Comparison of ENCODE assay signal across 25 mouse cellular contexts in genomic region chrX:159388953-159389352, GRCm38 (mm10). TPM values are rescaled to one million over a fixed set of nuclear protein-coding genes. Genes with fewer than 3 reads are reported as not detected.
DNase-seq lines count a peak whose midpoint lies in the region; ATAC-seq and TF ChIP-seq lines count a peak whose summit lies in the region.
"Had no signal": no experiment of that assay in that cellular context is flagged by ENCODE, and none has a peak within 500 bp of the region (broad histone marks: within the 10 kb centered on the region; RNA-seq: fewer than 3 reads in every experiment).

No protein-coding gene starts in this region.

- H3K9me3 ChIP-seq in embryonic facial prominence, embryonic 14.5 days (ENCODE audit: control insufficient read depth, low read length): no peaks in the 10 kb centered on the region
- no peaks in the 10 kb centered on the region for H3K9me3 ChIP-seq in embryonic facial prominence, embryonic 10.5 days
- no peaks in the 10 kb centered on the region for H3K9me3 ChIP-seq in hindbrain, postnatal 0 days (ENCODE audit: low read length)
- H3K9me3 ChIP-seq in hindbrain, embryonic 13.5 days: no peaks in the 10 kb centered on the region
- H3K9me3 ChIP-seq: limb, embryonic 12.5 days; liver, embryonic 12.5 days; neural tube, embryonic 15.5 days had no signal

- ATAC-seq in embryonic facial prominence, embryonic 14.5 days (ENCODE audit: low read depth): no peak
- ATAC-seq in hindbrain, postnatal 0 days: no peak
- ATAC-seq in hindbrain, embryonic 13.5 days (ENCODE audit: low FRiP score): no peak
- ATAC-seq: forebrain, postnatal 0 days; liver, embryonic 12.5 days had no signal

- no peak overlapping the region for H3K4me2 ChIP-seq in embryonic facial prominence, embryonic 14.5 days (ENCODE audit: low read depth, low read length)
- H3K4me2 ChIP-seq in hindbrain, postnatal 0 days (ENCODE audit: low read depth, low read length): no peak overlapping the region
- H3K4me2 ChIP-seq in hindbrain, embryonic 13.5 days: no peak overlapping the region
- H3K4me2 ChIP-seq: hindbrain, embryonic 14.5 days; limb, embryonic 12.5 days; liver, embryonic 12.5 days; neural tube, embryonic 15.5 days had no signal

- peaks cover 10% of the 10 kb centered on the region; the same call in 1 of the 2 replicates for H3K36me3 ChIP-seq in embryonic facial prominence, embryonic 14.5 days (ENCODE audit: control insufficient read depth, insufficient read depth, low read length)
- peaks cover 47% of the 10 kb centered on the region for H3K36me3 ChIP-seq in embryonic facial prominence, embryonic 10.5 days (replicated peaks)
- H3K36me3 ChIP-seq in hindbrain, postnatal 0 days (ENCODE audit: insufficient read depth, low read length): no peaks in the 10 kb centered on the region
- peaks cover 4% of the 10 kb centered on the region; the same call in 1 of the 2 replicates for H3K36me3 ChIP-seq in hindbrain, embryonic 13.5 days

- H3K9ac ChIP-seq in embryonic facial prominence, embryonic 14.5 days (ENCODE audit: low read depth, low read length): no peak overlapping the region
- H3K9ac ChIP-seq in hindbrain, postnatal 0 days (replicated peaks; ENCODE audit: low read length): no peak overlapping the region
- no peak overlapping the region for H3K9ac ChIP-seq in hindbrain, embryonic 13.5 days
- H3K9ac ChIP-seq: forebrain, postnatal 0 days; hindbrain, embryonic 14.5 days; limb, embryonic 12.5 days; liver, embryonic 12.5 days; neural tube, embryonic 15.5 days had no signal

- no peak overlapping the region for H3K4me3 ChIP-seq in embryonic facial prominence, embryonic 14.5 days (ENCODE audit: low read depth, low read length)
- no peak overlapping the region for H3K4me3 ChIP-seq in embryonic facial prominence, embryonic 10.5 days
- no peak overlapping the region for H3K4me3 ChIP-seq in hindbrain, postnatal 0 days (ENCODE audit: low read length)
- H3K4me3 ChIP-seq in hindbrain, embryonic 13.5 days: no peak overlapping the region
- H3K4me3 ChIP-seq: limb, embryonic 12.5 days; liver, embryonic 12.5 days; neural tube, embryonic 15.5 days had no signal

- TF ChIP-seq CTCF in hindbrain, postnatal 0 days (IDR thresholded peaks at IDR 0.05; ENCODE audit: low read depth): no peak

- H3K27me3 ChIP-seq in embryonic facial prominence, embryonic 14.5 days (replicated peaks; ENCODE audit: control insufficient read depth, insufficient read depth, low read length): no peaks in the 10 kb centered on the region; the same call in 1 of the 2 replicates
- H3K27me3 ChIP-seq in embryonic facial prominence, embryonic 10.5 days (replicated peaks; ENCODE audit: low read depth, poor library complexity, severe bottlenecking): 0 out of 2 replicates have a peak, but pooled peaks cover 3% of the 10 kb centered on the region
- H3K27me3 ChIP-seq in hindbrain, postnatal 0 days (ENCODE audit: insufficient read depth, low read length): no peaks in the 10 kb centered on the region
- no peaks in the 10 kb centered on the region for H3K27me3 ChIP-seq in hindbrain, embryonic 13.5 days
- H3K27me3 ChIP-seq: limb, embryonic 12.5 days; liver, embryonic 12.5 days; neural tube, embryonic 15.5 days had no signal

- H3K27ac ChIP-seq in embryonic facial prominence, embryonic 14.5 days (replicated peaks; ENCODE audit: low read depth, low read length): no peak overlapping the region
- no peak overlapping the region for H3K27ac ChIP-seq in embryonic facial prominence, embryonic 10.5 days (replicated peaks)
- no peak overlapping the region for H3K27ac ChIP-seq in hindbrain, postnatal 0 days
- no peak overlapping the region for H3K27ac ChIP-seq in hindbrain, embryonic 13.5 days
- H3K27ac ChIP-seq: hindbrain, embryonic 14.5 days; limb, embryonic 12.5 days; liver, embryonic 12.5 days; neural tube, embryonic 15.5 days had no signal

- H3K4me1 ChIP-seq in embryonic facial prominence, embryonic 14.5 days (ENCODE audit: control insufficient read depth, insufficient read depth, low read length): no peaks in the 10 kb centered on the region
- H3K4me1 ChIP-seq in embryonic facial prominence, embryonic 10.5 days: no peaks in the 10 kb centered on the region
- H3K4me1 ChIP-seq in hindbrain, postnatal 0 days (ENCODE audit: insufficient read depth, low read length): no peaks in the 10 kb centered on the region
- no peaks in the 10 kb centered on the region for H3K4me1 ChIP-seq in hindbrain, embryonic 13.5 days (replicated peaks)
- H3K4me1 ChIP-seq: limb, embryonic 12.5 days; neural tube, embryonic 15.5 days had no signal

- peak; percentile 19 for DNase-seq in embryonic facial prominence, embryonic 14.5 days (ENCODE audit: low spot score)
- DNase-seq in embryonic facial prominence, embryonic 10.5 days (ENCODE audit: low spot score): no peak
- peak; percentile 31 for DNase-seq in hindbrain, postnatal 0 days (ENCODE audit: low spot score)
- peak; percentile 29 for DNase-seq in 3T3-L1 (ENCODE audit: low read depth, low spot score)
- peak; percentile 68 for DNase-seq in adipocyte (ENCODE audit: low spot score)
- DNase-seq in kidney, adult 9 months: no peak
- DNase-seq: adrenal gland, postnatal 25 days; cerebellum, adult 8-10 months; forebrain, postnatal 0 days; gastrocnemius, postnatal 14 days; kidney, adult 8-10 months; kidney, postnatal 14 days; lung, adult 18-20 months; lung, postnatal 4 days; right cerebral cortex, adult 18-20 months; right cerebral cortex, postnatal 4 days; thymus, postnatal 14 days had no signal

RNA-seq across cellular contexts. Expression of gene Eif1ax, which starts 17.0 kb away (rescaled TPM):
- polyA plus RNA-seq in embryonic facial prominence, embryonic 14.5 days (2014; fragmentation: Nextera tagmentation; extraction: Ambion mirVana): 115 and 118 TPM in 2 replicates
- polyA plus RNA-seq in embryonic facial prominence, embryonic 10.5 days (2016; fragmentation: Nextera tagmentation; extraction: Ambion mirVana): 151 and 157 TPM in 2 replicates
- 62.1 and 74.5 TPM in 2 replicates for total RNA-seq in hindbrain, postnatal 0 days (2014; rRNA removed)
- polyA plus RNA-seq in hindbrain, postnatal 0 days (2015; fragmentation: Nextera tagmentation; extraction: Ambion mirVana): 86.4 and 96.2 TPM in 2 replicates
- polyA plus RNA-seq in hindbrain, embryonic 13.5 days (2015; fragmentation: Nextera tagmentation; extraction: Ambion mirVana): 109 and 119 TPM in 2 replicates

RNA-seq across cellular contexts. Expression of gene Map7d2, which starts 25.4 kb away (rescaled TPM):
- 3.2 and 4.5 TPM in 2 replicates for polyA plus RNA-seq in embryonic facial prominence, embryonic 14.5 days (2014; fragmentation: Nextera tagmentation; extraction: Ambion mirVana)
- 6.6 and 6.8 TPM in 2 replicates for polyA plus RNA-seq in embryonic facial prominence, embryonic 10.5 days (2016; fragmentation: Nextera tagmentation; extraction: Ambion mirVana)
- 27.7 and 28.0 TPM in 2 replicates for total RNA-seq in hindbrain, postnatal 0 days (2014; rRNA removed)
- polyA plus RNA-seq in hindbrain, postnatal 0 days (2015; fragmentation: Nextera tagmentation; extraction: Ambion mirVana): 72.4 and 76.4 TPM in 2 replicates
- polyA plus RNA-seq in hindbrain, embryonic 13.5 days (2015; fragmentation: Nextera tagmentation; extraction: Ambion mirVana): 30.3 and 32.1 TPM in 2 replicates
- total RNA-seq: megakaryocyte-erythroid progenitor cell, adult 5-6 weeks; MEL had no signal
- polyA plus RNA-seq: C2C12 had no signal

Comparison
In these comparisons a context has a peak if more than half of its experiments do, and no peak if none do; other contexts are left out.
1. DNase-seq: peak in embryonic facial prominence, embryonic 14.5 days (single experiment), hindbrain, postnatal 0 days (single experiment), 3T3-L1 (single experiment) and adipocyte (single experiment); none in embryonic facial prominence, embryonic 10.5 days (single experiment) and kidney, adult 9 months (single experiment).